Mouse (Mus musculus): ENCODE results near the gene Zfp366. TPM values are rescaled to one million over a fixed set of nuclear protein-coding genes. Genes with fewer than 3 reads are reported as not detected.

Gene Zfp366
- total RNA-seq, 2 experiments from 2014 or later, result 3.6 to 3.8 TPM

- DNase-seq (ENCODE audit: low spot score in 2 of 2), result no peak
These were observed 1.7 kb downstream of the Zfp366 start for GRCm38 (mm10) chr13:99186138-99186853.

GRCm38 (mm10) chr13:99186859-99187258 lies 2.2 kb downstream of the Zfp366 start:
- no peak for DNase-seq (ENCODE audit: low spot score in 2 of 2)

- DNase-seq (ENCODE audit: low spot score in 2 of 2), result no peak
These were observed 2.8 kb downstream of the Zfp366 start for GRCm38 (mm10) chr13:99187456-99187855.

- peak in 1 of 2 experiments; percentile 46 for DNase-seq (ENCODE audit: low spot score in 2 of 2)
These were observed 4.0 kb downstream of the Zfp366 start for GRCm38 (mm10) chr13:99188625-99189024.

- DNase-seq (ENCODE audit: low spot score in 2 of 2), result no peak
These were observed 5.0 kb downstream of the Zfp366 start for GRCm38 (mm10) chr13:99189671-99190070.

GRCm38 (mm10) chr13:99190466-99190865 lies 5.8 kb downstream of the Zfp366 start:
- DNase-seq (ENCODE audit: low spot score in 2 of 2), result no peak

GRCm38 (mm10) chr13:99191063-99191462 lies 6.4 kb downstream of the Zfp366 start:
- DNase-seq (ENCODE audit: low spot score in 2 of 2), result no peak

GRCm38 (mm10) chr13:99196314-99196713 lies 11.7 kb downstream of the Zfp366 start:
- no peak for DNase-seq (ENCODE audit: low spot score in 2 of 2)

- DNase-seq (ENCODE audit: low spot score in 2 of 2), result no peak
These were observed 12.2 kb downstream of the Zfp366 start for GRCm38 (mm10) chr13:99196865-99197264.

- no peak for DNase-seq (ENCODE audit: low spot score in 2 of 2)
These were observed 17.3 kb downstream of the Zfp366 start for GRCm38 (mm10) chr13:99201647-99202574.

- no peak for DNase-seq (ENCODE audit: low spot score in 2 of 2)
These were observed 22.6 kb downstream of the Zfp366 start for GRCm38 (mm10) chr13:99207214-99207613.

GRCm38 (mm10) chr13:99209859-99210258 lies 25.2 kb downstream of the Zfp366 start:
- DNase-seq (ENCODE audit: low spot score in 2 of 2), result no peak

GRCm38 (mm10) chr13:99210837-99211236 lies 26.2 kb downstream of the Zfp366 start:
- no peak for DNase-seq (ENCODE audit: low spot score in 2 of 2)

- peak in 1 of 2 experiments; percentile 53 for DNase-seq (ENCODE audit: low spot score in 2 of 2)
These were observed 28.4 kb downstream of the Zfp366 start for GRCm38 (mm10) chr13:99212976-99213375.

- peak in 1 of 2 experiments; percentile 12 for DNase-seq (ENCODE audit: low spot score in 2 of 2)
These were observed 31.4 kb downstream of the Zfp366 start for GRCm38 (mm10) chr13:99216005-99216404.

GRCm38 (mm10) chr13:99217984-99218383 lies 33.4 kb downstream of the Zfp366 start:
- no peak for DNase-seq (ENCODE audit: low spot score in 2 of 2)

- no peak for DNase-seq (ENCODE audit: low spot score in 2 of 2)
These were observed 35.0 kb downstream of the Zfp366 start for GRCm38 (mm10) chr13:99219586-99219985.

GRCm38 (mm10) chr13:99221996-99222395 lies 37.4 kb downstream of the Zfp366 start:
- no peak for DNase-seq (ENCODE audit: low spot score in 2 of 2)

- DNase-seq (ENCODE audit: low spot score in 2 of 2), result no peak
These were observed 37.9 kb downstream of the Zfp366 start for GRCm38 (mm10) chr13:99222476-99222875.

GRCm38 (mm10) chr13:99223321-99223884 lies 38.8 kb downstream of the Zfp366 start:
- no peak for DNase-seq (ENCODE audit: low spot score in 2 of 2)

- DNase-seq (ENCODE audit: low spot score in 2 of 2), result no peak
These were observed 39.3 kb downstream of the Zfp366 start for GRCm38 (mm10) chr13:99223917-99224316.
